Mouse (Mus musculus) lung, postnatal 0 days (tissue): Measurements from ENCODE around the gene Vsx2. TPM values are rescaled to one million over a fixed set of nuclear protein-coding genes. Genes with fewer than 3 reads are reported as not detected.
"Not testable (repeated sequence)": the region's sequence is repeated elsewhere in the genome, so short reads cannot be mapped to it uniquely, and the experiment has no call there.

Source experiments
- ATAC-seq: fragments of 200-750 bp; cut with Nextera tagmentation; 2 replicates; pipeline ENCODE4 v1.8.0; 2017; ENCODE audit warnings: moderate library complexity
- DNase-seq: peaks from one replicate; pipeline ENCODE4 v3.0.0-alpha.2; 2016; ENCODE audit warnings: low spot score
- H3K27ac ChIP-seq: fragments of 300-500 bp; sonication (generic); 2 replicates; pipeline ENCODE4 v1.5.1; 2014; ENCODE audit warnings: antibody characterized with exemption, mild to moderate bottlenecking, low read length, mixed read lengths
- H3K27me3 ChIP-seq: fragments of 300-500 bp; sonication (generic); replicated peaks from 2 replicates; pipeline ENCODE4 v1.6.1; 2014; ENCODE audit warnings: low read length, mixed read lengths; ENCODE audit not compliant: insufficient read depth
- H3K36me3 ChIP-seq: fragments of 300-500 bp; sonication (generic); 2 replicates; pipeline ENCODE4 v1.6.1; 2014; ENCODE audit warnings: low read length, mixed read lengths; ENCODE audit not compliant: insufficient read depth
- H3K4me1 ChIP-seq: fragments of 300-500 bp; sonication (generic); 2 replicates; pipeline ENCODE4 v1.6.1; 2014; ENCODE audit warnings: antibody characterized with exemption, low read depth, low read length, mixed read lengths; ENCODE audit not compliant: insufficient read depth
- H3K4me2 ChIP-seq: fragments of 300-500 bp; sonication (generic); replicated peaks from 2 replicates; pipeline ENCODE4 v1.6.1; 2014; ENCODE audit warnings: low read depth, mild to moderate bottlenecking, low read length, moderate library complexity, mixed read lengths
- H3K4me3 ChIP-seq: fragments of 300-500 bp; sonication (generic); 2 replicates; pipeline ENCODE4 v1.5.1; 2014; ENCODE audit warnings: low read depth, low read length
- H3K9ac ChIP-seq: fragments of 300-500 bp; sonication (generic); replicated peaks from 2 replicates; pipeline ENCODE4 v1.6.1; 2014; ENCODE audit warnings: low read depth, mild to moderate bottlenecking
- H3K9me3 ChIP-seq: fragments of 300-500 bp; sonication (generic); 2 replicates; pipeline ENCODE4 v1.6.1; 2016; ENCODE audit warnings: low read length, mixed read lengths
- CTCF ChIP-seq: IDR thresholded peaks from 2 replicates; pipeline ENCODE4 v1.5.1; 2016; ENCODE audit warnings: antibody characterized with exemption, mild to moderate bottlenecking
- EP300 ChIP-seq: IDR thresholded peaks from 2 replicates; pipeline ENCODE4 v1.6.1; 2016; ENCODE audit warnings: antibody characterized with exemption, mild to moderate bottlenecking, control low read depth
- WGBS: fragments of 180-500 bp; shearing (Covaris S2); extraction: QIAGEN DNeasy Blood & Tissue Kit; methylation state at CpG from one replicate; pipeline ENCODE4 v1.1.7; 2014; 5-methylcytosine and 5-hydroxymethylcytosine counted together
- polyA plus RNA-seq: library from polyadenylated mRNA; unstranded; fragments of >200 nt; fragmentation: Nextera tagmentation; extraction: Ambion mirVana; gene quantifications from 2 replicates; pipeline ENCODE4 v1.2.1, GENCODE M21; 2015

Vsx2 gene
- polyA plus RNA-seq, 1 experiment from 2014 or later: not detected

DNA sequence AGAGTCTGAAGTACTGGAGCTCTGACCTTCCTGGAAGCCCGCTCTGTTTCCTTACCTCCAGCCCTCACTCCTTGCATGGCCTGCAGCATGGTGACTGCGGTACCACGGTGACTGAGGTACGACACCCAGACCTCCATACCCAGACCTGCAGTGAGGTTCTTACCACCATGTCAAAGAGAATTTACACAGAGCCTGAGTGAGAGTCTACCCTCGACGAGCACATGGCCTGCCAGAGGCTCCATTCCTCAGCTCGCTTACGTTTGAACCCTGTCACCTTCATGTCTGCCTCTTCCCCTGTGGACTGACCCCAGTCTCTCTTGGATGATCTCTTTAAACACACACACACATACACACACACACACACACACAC is 36.7 kb upstream of the Vsx2 start:
- H3K27me3 ChIP-seq: no peaks in the 10 kb centered on the region
- DNase-seq (no peak), ATAC-seq (no peak)
- no peak overlapping the region for H3K4me2 ChIP-seq
- H3K9me3 ChIP-seq: no peaks in the 10 kb centered on the region
- H3K9ac ChIP-seq: no peak overlapping the region
- H3K4me3 ChIP-seq: no peak overlapping the region
- 0 out of 2 replicates have a peak, but pooled peaks cover 6% of the 10 kb centered on the region for H3K36me3 ChIP-seq
- WGBS: 78% methylated on average over 8 of the region's 8 CpGs
- H3K27ac ChIP-seq: no peak overlapping the region
- no peaks in the 10 kb centered on the region for H3K4me1 ChIP-seq
- no peak for TF ChIP-seq EP300
- TF ChIP-seq CTCF: no peak

DNA sequence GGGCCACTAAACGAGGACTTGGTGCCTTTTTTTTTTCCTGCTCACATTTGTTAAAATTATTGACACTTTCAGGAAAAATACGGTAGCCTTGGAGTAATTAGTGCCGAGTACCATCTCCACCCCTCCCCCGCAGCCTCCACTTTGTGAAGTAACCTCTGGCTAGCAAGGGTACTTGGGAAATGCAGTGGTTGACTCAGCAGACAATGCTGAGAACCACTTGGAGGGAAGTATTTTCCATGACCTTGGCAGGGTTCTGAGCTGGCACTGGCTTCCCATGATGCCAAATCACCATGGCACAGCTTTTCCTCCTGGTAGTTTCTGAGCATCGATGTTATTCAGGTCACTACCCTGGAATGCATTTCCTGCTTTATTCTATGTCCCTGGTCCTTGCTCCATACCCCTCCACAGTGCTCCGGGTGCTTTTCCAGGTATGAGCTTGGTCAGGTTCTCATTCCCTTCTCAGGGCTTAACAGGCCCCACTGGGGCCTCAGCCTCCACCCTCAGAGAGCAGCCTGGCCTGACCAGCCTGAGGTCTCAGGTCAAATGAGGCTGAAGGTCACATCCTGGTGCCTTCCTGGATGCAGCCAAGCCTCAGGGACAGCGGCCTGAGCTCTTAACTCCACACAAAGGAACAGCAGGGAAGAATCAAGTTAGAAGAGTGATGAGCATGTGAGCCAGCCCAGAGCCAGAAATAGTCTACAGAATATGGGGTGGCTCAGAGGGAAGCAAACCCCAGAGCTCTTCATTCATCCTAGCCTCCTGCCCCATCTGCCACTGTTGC is 35.7 kb upstream of the Vsx2 start:
- no peaks in the 10 kb centered on the region for H3K4me1 ChIP-seq
- no peaks in the 10 kb centered on the region for H3K9me3 ChIP-seq
- H3K27me3 ChIP-seq: no peaks in the 10 kb centered on the region
- ATAC-seq (no peak), DNase-seq (no peak)
- H3K36me3 ChIP-seq: 0 out of 2 replicates have a peak, but pooled peaks cover 6% of the 10 kb centered on the region
- H3K4me3 ChIP-seq: no peak overlapping the region
- no peak overlapping the region for H3K4me2 ChIP-seq
- TF ChIP-seq CTCF (no peak), EP300 (no peak)
- no peak overlapping the region for H3K9ac ChIP-seq
- H3K27ac ChIP-seq: no peak overlapping the region
- WGBS: 81% methylated on average over 7 of the region's 7 CpGs

DNA sequence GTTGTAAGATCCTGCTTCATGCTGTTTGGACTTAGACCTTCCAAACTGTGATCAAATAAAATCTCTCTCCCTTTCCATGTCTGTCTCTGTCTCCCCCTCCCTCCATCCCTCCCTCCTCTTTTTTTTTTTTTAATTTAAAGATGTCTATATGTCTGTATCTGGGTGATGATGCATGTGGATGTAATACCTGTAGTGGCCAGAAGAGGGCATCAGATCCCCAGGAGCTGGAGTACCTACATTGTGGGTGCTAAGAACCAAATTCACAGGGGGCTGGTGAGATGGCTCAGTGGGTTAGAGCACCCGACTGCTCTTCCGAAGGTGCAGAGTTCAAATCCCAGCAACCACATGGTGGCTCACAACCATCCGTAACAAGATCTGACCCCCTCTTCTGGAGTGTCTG is 30.0 kb upstream of the Vsx2 start:
- not testable (repeated sequence) for DNase-seq, H3K4me1 ChIP-seq, H3K27me3 ChIP-seq, H3K36me3 ChIP-seq, H3K4me3 ChIP-seq, H3K27ac ChIP-seq, H3K4me2 ChIP-seq, H3K9ac ChIP-seq, H3K9me3 ChIP-seq, ATAC-seq
- WGBS: 91% methylated on average over 3 of the region's 3 CpGs
- TF ChIP-seq CTCF: peak; percentile 60

DNA sequence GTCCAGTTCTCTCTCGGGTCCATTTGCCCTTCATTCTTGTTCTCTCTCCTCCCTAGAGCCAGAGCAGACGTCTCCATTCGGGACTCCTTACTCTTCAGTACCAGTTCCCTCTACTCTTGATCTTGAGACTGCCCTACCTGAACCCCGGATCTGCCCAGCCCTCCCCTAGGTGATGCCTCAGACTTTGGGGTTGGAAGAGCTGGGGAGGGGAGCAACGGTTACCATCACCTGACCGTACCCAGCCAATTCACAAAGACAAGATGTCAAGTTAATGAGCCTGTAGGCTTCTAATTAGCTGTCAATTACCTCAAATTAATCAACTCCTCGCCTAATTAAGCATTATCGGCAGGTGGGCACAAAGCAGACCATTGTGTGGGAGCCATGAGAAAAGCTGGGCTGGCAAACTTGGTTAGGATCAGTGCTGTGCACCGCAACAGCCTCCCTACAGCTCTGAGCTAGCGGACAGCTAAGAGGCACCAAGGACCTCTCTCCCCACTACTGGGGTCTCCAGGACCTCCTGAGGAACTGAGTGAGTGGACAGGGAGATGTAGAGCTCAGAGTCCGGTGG is 28.1 kb upstream of the Vsx2 start:
- Histone ChIP-seq H3K4me2 (no peak overlapping the region), H3K27me3 (no peaks in the 10 kb centered on the region), H3K36me3 (no peaks in the 10 kb centered on the region), H3K9ac (no peak overlapping the region), H3K4me1 (no peaks in the 10 kb centered on the region), H3K27ac (no peak overlapping the region), H3K9me3 (no peaks in the 10 kb centered on the region), H3K4me3 (no peak overlapping the region)
- ATAC-seq (no peak), DNase-seq (no peak)
- 81% methylated on average over 11 of the region's 11 CpGs for WGBS
- TF ChIP-seq EP300 (no peak), CTCF (no peak)

DNA sequence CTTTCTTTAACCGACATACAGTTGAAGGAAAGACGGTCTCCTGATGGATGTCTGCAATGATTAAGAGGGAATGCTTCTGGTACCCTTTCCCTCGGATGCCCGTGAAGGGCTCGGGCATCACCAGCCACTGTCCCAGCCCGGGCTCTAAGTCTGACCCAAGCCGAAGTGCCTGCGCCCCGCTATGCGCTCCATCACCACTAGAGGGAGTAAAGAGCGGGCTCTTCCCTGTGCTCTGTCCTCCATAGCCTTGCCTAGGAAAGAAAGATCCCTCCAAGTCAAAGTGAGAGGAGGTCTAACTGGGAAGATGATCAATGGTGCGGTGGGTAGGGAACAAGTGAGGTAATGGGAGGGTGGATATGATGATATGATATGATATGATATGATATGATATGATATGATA is 23.5 kb upstream of the Vsx2 start:
- no peaks in the 10 kb centered on the region for H3K9me3 ChIP-seq
- no peak overlapping the region for H3K9ac ChIP-seq
- no peaks in the 10 kb centered on the region for H3K4me1 ChIP-seq
- H3K36me3 ChIP-seq: no peaks in the 10 kb centered on the region
- WGBS: 3% methylated on average over 12 of the region's 12 CpGs
- TF ChIP-seq EP300 (no peak), CTCF (peak; percentile 96)
- DNase-seq (peak; percentile 71), ATAC-seq (peak; percentile 68)
- no peak overlapping the region for H3K27ac ChIP-seq
- no peak overlapping the region for H3K4me3 ChIP-seq
- no peaks in the 10 kb centered on the region for H3K27me3 ChIP-seq
- H3K4me2 ChIP-seq: no peak overlapping the region

DNA sequence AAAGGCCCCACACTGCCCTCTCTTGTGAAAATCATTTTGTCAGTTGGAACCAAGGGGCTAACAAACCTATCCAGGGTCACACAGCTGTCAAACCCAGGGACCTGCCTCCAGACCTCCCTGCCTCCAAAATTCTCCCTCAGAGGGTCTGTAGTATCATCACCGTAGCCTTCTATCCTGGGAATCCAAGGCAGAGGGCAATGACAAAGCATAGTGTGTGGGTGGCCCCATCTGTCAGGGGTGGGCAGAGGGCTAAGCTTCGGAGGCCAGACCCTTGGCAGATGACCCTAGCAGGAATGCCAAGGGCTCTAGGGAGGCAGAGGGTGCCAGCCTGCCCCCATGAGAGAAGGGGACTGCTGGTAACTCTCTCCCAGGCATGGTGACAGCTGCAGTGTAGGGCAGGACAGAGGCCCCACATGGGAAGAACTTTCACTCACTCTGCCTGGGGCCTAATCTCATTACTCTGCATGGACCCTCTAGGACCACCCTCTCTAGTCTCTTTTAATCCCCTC is 22.9 kb upstream of the Vsx2 start:
- Histone ChIP-seq H3K4me2 (no peak overlapping the region), H3K36me3 (no peaks in the 10 kb centered on the region), H3K9ac (no peak overlapping the region), H3K27ac (no peak overlapping the region), H3K4me3 (no peak overlapping the region), H3K4me1 (no peaks in the 10 kb centered on the region), H3K9me3 (no peaks in the 10 kb centered on the region), H3K27me3 (no peaks in the 10 kb centered on the region)
- DNase-seq (no peak), ATAC-seq (no peak)
- WGBS: 78% methylated on average over 2 of the region's 2 CpGs
- no peak for TF ChIP-seq CTCF
- TF ChIP-seq EP300: no peak
